In genomic region chr4:135373299-135373698, GRCm38 (mm10) we compare ENCODE assay signal across 19 mouse cellular contexts. TPM values are rescaled to one million over a fixed set of nuclear protein-coding genes. Genes with fewer than 3 reads are reported as not detected.
A peak's percentile ranks its signal among the peaks of the same experiment; 100 is the strongest.
DNase-seq lines count a peak whose midpoint lies in the region; ATAC-seq and TF ChIP-seq lines count a peak whose summit lies in the region.
"Had no signal": no experiment of that assay in that cellular context is flagged by ENCODE, and none has a peak within 500 bp of the region (broad histone marks: within the 10 kb centered on the region; RNA-seq: fewer than 3 reads in every experiment).

No protein-coding gene starts in this region.

- no peak for TF ChIP-seq POLR2A in heart, adult 2 months (IDR thresholded peaks at IDR 0.05; ENCODE audit: insufficient read depth, low read depth, low read length)
- no peak for TF ChIP-seq POLR2A in brain, embryonic 14.5 days (IDR thresholded peaks at IDR 0.05; ENCODE audit: borderline replicate concordance, extremely low read depth, insufficient read depth, insufficient read length, poor library complexity, severe bottlenecking)
- no peak for TF ChIP-seq POLR2A in thymus, adult 2 months (IDR thresholded peaks at IDR 0.05; ENCODE audit: control insufficient read depth, extremely low read depth, insufficient read depth, low read length, poor library complexity)

- no peaks in the 10 kb centered on the region for H3K79me2 ChIP-seq in heart, adult 2 months (replicated peaks; ENCODE audit: control insufficient read depth, insufficient read depth, low read length)

- no peaks in the 10 kb centered on the region for H3K4me1 ChIP-seq in heart, adult 2 months (ENCODE audit: control insufficient read depth, insufficient read depth, low read length)
- H3K4me1 ChIP-seq in lung, embryonic 14.5 days (ENCODE audit: insufficient read depth), result no peaks in the 10 kb centered on the region
- H3K4me1 ChIP-seq in lung, postnatal 0 days (ENCODE audit: insufficient read depth, low read depth, low read length), result no peaks in the 10 kb centered on the region
- H3K4me1 ChIP-seq in thymus, adult 2 months (replicated peaks; ENCODE audit: control insufficient read depth, insufficient read depth, low read length), result no peaks in the 10 kb centered on the region; the same call in 1 of the 2 replicates
- H3K4me1 ChIP-seq: forebrain, embryonic 10.5 days; heart, embryonic 12.5 days; liver, embryonic 13.5 days had no signal

- H3K4me3 ChIP-seq in heart, adult 2 months, result no peak overlapping the region
- no peak overlapping the region for H3K4me3 ChIP-seq in lung, embryonic 14.5 days (ENCODE audit: low read depth, low read length)
- no peak overlapping the region for H3K4me3 ChIP-seq in lung, postnatal 0 days (ENCODE audit: low read depth, low read length)
- no peak overlapping the region for H3K4me3 ChIP-seq in thymus, adult 2 months (ENCODE audit: control insufficient read depth, insufficient read depth, low read length)
- H3K4me3 ChIP-seq: forebrain, embryonic 10.5 days; heart, embryonic 12.5 days; liver, embryonic 13.5 days had no signal

- no peaks in the 10 kb centered on the region for H3K9me3 ChIP-seq in lung, embryonic 14.5 days (ENCODE audit: low read depth, low read length)
- H3K9me3 ChIP-seq in lung, postnatal 0 days (ENCODE audit: low read length), result peaks cover 3% of the 10 kb centered on the region; the same call in 1 of the 2 replicates

- no peaks in the 10 kb centered on the region for H3K36me3 ChIP-seq in heart, adult 2 months (ENCODE audit: control insufficient read depth, insufficient read depth, low read length)
- no peaks in the 10 kb centered on the region for H3K36me3 ChIP-seq in lung, embryonic 14.5 days (ENCODE audit: insufficient read depth)
- H3K36me3 ChIP-seq in lung, postnatal 0 days (ENCODE audit: insufficient read depth, low read length), result no peaks in the 10 kb centered on the region
- H3K36me3 ChIP-seq in thymus, adult 2 months (ENCODE audit: control insufficient read depth, insufficient read depth, low read length), result no peaks in the 10 kb centered on the region
- H3K36me3 ChIP-seq: forebrain, embryonic 10.5 days; heart, embryonic 12.5 days; liver, embryonic 13.5 days had no signal

- intact Hi-C loops in heart, adult 2 months (cut with DNase I), result no loop called here

- no peak for TF ChIP-seq EP300 in heart, adult 2 months (IDR thresholded peaks at IDR 0.05; ENCODE audit: insufficient read depth, low read depth, low read length)
- TF ChIP-seq EP300 in lung, postnatal 0 days (IDR thresholded peaks at IDR 0.05), result no peak

- H3K9ac ChIP-seq in heart, adult 2 months (ENCODE audit: low read depth, low read length), result no peak overlapping the region
- H3K9ac ChIP-seq in lung, embryonic 14.5 days, result no peak overlapping the region
- H3K9ac ChIP-seq in lung, postnatal 0 days (replicated peaks; ENCODE audit: low read depth), result no peak overlapping the region
- H3K9ac ChIP-seq: heart, embryonic 12.5 days; liver, embryonic 13.5 days had no signal

- peak; percentile 19; the same call in 1 of the 2 replicates for TF ChIP-seq CTCF in heart, adult 2 months (IDR thresholded peaks at IDR 0.05)
- TF ChIP-seq CTCF in lung, embryonic 14.5 days (IDR thresholded peaks at IDR 0.05; ENCODE audit: low read depth), result peak; percentile 25; the same call in 1 of the 2 replicates
- TF ChIP-seq CTCF in lung, postnatal 0 days (IDR thresholded peaks at IDR 0.05), result no peak; the same call in 1 of the 2 replicates
- peak; percentile 27; the same call in 1 of the 2 replicates for TF ChIP-seq CTCF in brain, embryonic 14.5 days (IDR thresholded peaks at IDR 0.05; ENCODE audit: borderline replicate concordance, extremely low read depth, insufficient read depth, insufficient read length)
- no peak for TF ChIP-seq CTCF in thymus, adult 2 months (IDR thresholded peaks at IDR 0.05; ENCODE audit: borderline replicate concordance, control insufficient read depth, extremely low read depth, insufficient read depth, low read length, poor library complexity)

- ATAC-seq in lung, embryonic 14.5 days (ENCODE audit: insufficient read depth), result no peak
- no peak for ATAC-seq in lung, postnatal 0 days
- ATAC-seq in megakaryocyte progenitor cell, adult 5-6 weeks (replicated peaks; ENCODE audit: poor library complexity), result no peak

- 83% methylated on average over 5 of the region's 5 CpGs for WGBS in heart, adult 2 months
- 82% methylated on average over 5 of the region's 5 CpGs for WGBS in lung, embryonic 14.5 days
- 80% methylated on average over 5 of the region's 5 CpGs for WGBS in lung, postnatal 0 days
- WGBS in thymus, adult 2 months, result 88% methylated on average over 5 of the region's 5 CpGs

- H3K4me2 ChIP-seq in lung, embryonic 14.5 days, result no peak overlapping the region
- H3K4me2 ChIP-seq in lung, postnatal 0 days (replicated peaks; ENCODE audit: low read depth, low read length), result no peak overlapping the region
- H3K4me2 ChIP-seq: heart, embryonic 12.5 days; liver, embryonic 13.5 days had no signal

- H3K27ac ChIP-seq in heart, adult 2 months, result no peak overlapping the region
- H3K27ac ChIP-seq in lung, embryonic 14.5 days (ENCODE audit: low read depth), result no peak overlapping the region
- no peak overlapping the region for H3K27ac ChIP-seq in lung, postnatal 0 days (ENCODE audit: low read length)
- no peak overlapping the region for H3K27ac ChIP-seq in thymus, adult 2 months (ENCODE audit: control insufficient read depth, insufficient read depth, low read length)
- H3K27ac ChIP-seq: forebrain, embryonic 10.5 days; liver, embryonic 13.5 days had no signal

- H3K27me3 ChIP-seq in heart, adult 2 months (ENCODE audit: control insufficient read depth, insufficient read depth, low read length), result no peaks in the 10 kb centered on the region
- H3K27me3 ChIP-seq in lung, embryonic 14.5 days (ENCODE audit: insufficient read depth, low read length), result no peaks in the 10 kb centered on the region
- H3K27me3 ChIP-seq in lung, postnatal 0 days (replicated peaks; ENCODE audit: insufficient read depth, low read length), result no peaks in the 10 kb centered on the region
- H3K27me3 ChIP-seq in thymus, adult 2 months (ENCODE audit: control insufficient read depth, insufficient read depth, low read length), result no peaks in the 10 kb centered on the region
- H3K27me3 ChIP-seq: heart, embryonic 12.5 days had no signal

- DNase-seq in heart, adult 2 months, result no peak
- no peak for DNase-seq in heart, postnatal 4 days
- no peak for DNase-seq in lung, embryonic 14.5 days
- DNase-seq in lung, postnatal 0 days (ENCODE audit: low spot score), result no peak
- no peak for DNase-seq in brain, embryonic 14.5 days (ENCODE audit: low read depth)
- DNase-seq in thymus, adult 2 months, result no peak
- no peak for DNase-seq in frontal cortex, postnatal 25 days (ENCODE audit: low spot score in 2 of 2)
- DNase-seq: cerebellum, adult 11 months; kidney, postnatal 25 days; liver, embryonic 13.5 days; lung, postnatal 4 days; midbrain, embryonic 14.5 days; right cerebral cortex, postnatal 25 days; thymus, postnatal 14 days had no signal

RNA-seq across cellular contexts. Expression of gene Srrm1, which starts 20.2 kb away (rescaled TPM):
- 10 to 100 TPM; 53.8 to 58.2 TPM for total RNA-seq in heart, adult 2 months (2021)
- polyA plus RNA-seq in heart, adult 2 months (2012; rRNA removed), result 25.0 and 35.0 TPM in 2 replicates
- 100 to 1,000 TPM; 132 to 135 TPM for total RNA-seq in heart, postnatal 4 days (2021)
- polyA plus RNA-seq in lung, embryonic 14.5 days (2014; fragmentation: Nextera tagmentation; extraction: Ambion mirVana), result 201 and 224 TPM in 2 replicates
- polyA plus RNA-seq in lung, postnatal 0 days (2015; fragmentation: Nextera tagmentation; extraction: Ambion mirVana), result 108 and 116 TPM in 2 replicates
- polyA plus RNA-seq in brain, embryonic 14.5 days (2012; rRNA removed), result 76.9 and 133 TPM in 2 replicates
- 41.0 and 50.0 TPM in 2 replicates for polyA plus RNA-seq in thymus, adult 2 months (2012; rRNA removed)
- 204 and 218 TPM in 2 replicates for total RNA-seq in megakaryocyte progenitor cell, adult 5-6 weeks (2015)
- total RNA-seq in megakaryocyte progenitor cell, adult 5-6 weeks (2017), result 112 and 141 TPM in 2 replicates

RNA-seq across cellular contexts. Expression of gene Ncmap, which starts 24.7 kb away (rescaled TPM):
- under 1 TPM in 1 of 2 experiments, not detected in 1; 0.21 TPM for total RNA-seq in heart, adult 2 months (2021)
- 0.62 TPM in 1 of 2 replicates, not detected in the other for polyA plus RNA-seq in heart, adult 2 months (2012; rRNA removed)
- under 1 TPM; 0.62 to 0.77 TPM for total RNA-seq in heart, postnatal 4 days (2021)
- 4.6 and 6.9 TPM in 2 replicates for polyA plus RNA-seq in lung, embryonic 14.5 days (2014; fragmentation: Nextera tagmentation; extraction: Ambion mirVana)
- polyA plus RNA-seq in lung, postnatal 0 days (2015; fragmentation: Nextera tagmentation; extraction: Ambion mirVana), result 0.90 and 1.5 TPM in 2 replicates
- 0.81 and 0.86 TPM in 2 replicates for polyA plus RNA-seq in brain, embryonic 14.5 days (2012; rRNA removed)
- 0.96 and 2.0 TPM in 2 replicates for polyA plus RNA-seq in thymus, adult 2 months (2012; rRNA removed)
- 0.25 TPM in 1 of 2 replicates, not detected in the other for total RNA-seq in megakaryocyte progenitor cell, adult 5-6 weeks (2015)
- total RNA-seq in megakaryocyte progenitor cell, adult 5-6 weeks (2017), result not detected in 2 replicates
- total RNA-seq: common myeloid progenitor, adult 5-6 weeks; hematopoietic stem cell, adult 5-6 weeks had no signal

Comparison
In these comparisons a context has a peak if more than half of its experiments do, and no peak if none do; other contexts are left out.
1. CTCF ChIP-seq: peak in heart, adult 2 months (single experiment), lung, embryonic 14.5 days (single experiment) and brain, embryonic 14.5 days (single experiment); none in lung, postnatal 0 days (single experiment) and thymus, adult 2 months (single experiment).